Mouse (Mus musculus): ENCODE measurements around the gene Creld1.

Creld1 gene

GRCm38 (mm10) chr6:113483100-113483615 lies at the start of gene Creld1:
Gene Creld1, plus strand, starts transcription at chr6:113483297.
- peak; percentile 88 for DNase-seq (ENCODE audit: low read depth, low spot score)

- no peak for DNase-seq (ENCODE audit: low read depth, low spot score)
These were observed 49.4 kb upstream of the Creld1 start for GRCm38 (mm10) chr6:113433661-113434060.

- no peak for DNase-seq (ENCODE audit: low read depth, low spot score)
These were observed 48.4 kb upstream of the Creld1 start for GRCm38 (mm10) chr6:113434691-113435090.

- DNase-seq (ENCODE audit: low read depth, low spot score), result no peak
These were observed 47.4 kb upstream of the Creld1 start, which contains the start of gene Cidec for GRCm38 (mm10) chr6:113435664-113436205. Gene Cidec, minus strand, starts transcription at chr6:113435760.

- DNase-seq (ENCODE audit: low read depth, low spot score), result no peak
These were observed 46.0 kb upstream of the Creld1 start for GRCm38 (mm10) chr6:113437135-113437534.

- no peak for DNase-seq (ENCODE audit: low read depth, low spot score)
These were observed 44.2 kb upstream of the Creld1 start for GRCm38 (mm10) chr6:113438721-113439430.

- DNase-seq (ENCODE audit: low read depth, low spot score), result no peak
These were observed 42.4 kb upstream of the Creld1 start for GRCm38 (mm10) chr6:113440686-113441085.

- peak; percentile 54 for DNase-seq (ENCODE audit: low read depth, low spot score)
These were observed 41.9 kb upstream of the Creld1 start for GRCm38 (mm10) chr6:113441147-113441680.

GRCm38 (mm10) chr6:113442087-113442441 lies 41.0 kb upstream of the Creld1 start:
- peak; percentile 2 for DNase-seq (ENCODE audit: low read depth, low spot score)

GRCm38 (mm10) chr6:113442442-113443090 lies 40.5 kb upstream of the Creld1 start, which contains the start of gene Jagn1:
Gene Jagn1, plus strand, starts transcription at chr6:113442569.
- DNase-seq (ENCODE audit: low read depth, low spot score), result peak; percentile 91

GRCm38 (mm10) chr6:113443091-113443490 lies 40.0 kb upstream of the Creld1 start:
- no peak for DNase-seq (ENCODE audit: low read depth, low spot score)

- DNase-seq (ENCODE audit: low read depth, low spot score), result no peak
These were observed 38.7 kb upstream of the Creld1 start for GRCm38 (mm10) chr6:113444207-113444965.

GRCm38 (mm10) chr6:113447639-113448038 lies 35.5 kb upstream of the Creld1 start:
- no peak for DNase-seq (ENCODE audit: low read depth, low spot score)

GRCm38 (mm10) chr6:113451839-113452238 lies 31.3 kb upstream of the Creld1 start:
- no peak for DNase-seq (ENCODE audit: low read depth, low spot score)

- DNase-seq (ENCODE audit: low read depth, low spot score), result no peak
These were observed 28.1 kb upstream of the Creld1 start for GRCm38 (mm10) chr6:113455007-113455406.

GRCm38 (mm10) chr6:113457952-113458534 lies 25.1 kb upstream of the Creld1 start, which contains the start of gene Il17re:
Gene Il17re, plus strand, starts transcription at chr6:113458484.
- DNase-seq (ENCODE audit: low read depth, low spot score), result no peak

GRCm38 (mm10) chr6:113458635-113459034 lies 24.5 kb upstream of the Creld1 start:
- no peak for DNase-seq (ENCODE audit: low read depth, low spot score)

- DNase-seq (ENCODE audit: low read depth, low spot score), result no peak
These were observed 19.1 kb upstream of the Creld1 start for GRCm38 (mm10) chr6:113464040-113464439.

GRCm38 (mm10) chr6:113465602-113466001 lies 17.5 kb upstream of the Creld1 start:
- no peak for DNase-seq (ENCODE audit: low read depth, low spot score)

GRCm38 (mm10) chr6:113468512-113468911 lies 14.6 kb upstream of the Creld1 start:
- no peak for DNase-seq (ENCODE audit: low read depth, low spot score)

- peak; percentile 61 for DNase-seq (ENCODE audit: low read depth, low spot score)
These were observed 14.1 kb upstream of the Creld1 start for GRCm38 (mm10) chr6:113469021-113469420.

Measured in embryo, embryonic 11.5 days (tissue).